Mouse (Mus musculus) T-cell, adult 2 months (primary cell): ENCODE results near the gene Chil4.

Source experiments
- DNase-seq: peaks from one replicate; pipeline ENCODE4 v3.0.0; 2022; ENCODE audit warnings: low spot score

Chil4 gene

GRCm38 (mm10) chr3:106170522-106171053 is 48.7 kb downstream of the Chil4 start:
- DNase-seq, result no peak

GRCm38 (mm10) chr3:106167464-106167863 is 51.8 kb downstream of the Chil4 start, which contains the start of gene Chil3:
Gene Chil3, minus strand, starts transcription at chr3:106167564.
- DNase-seq, result no peak

- no peak for DNase-seq
These were observed 64.9 kb downstream of the Chil4 start for GRCm38 (mm10) chr3:106154413-106154812.
